Mouse (Mus musculus) ES-Bruce4 (cell line): ENCODE results near the gene Stk4. TPM values are rescaled to one million over a fixed set of nuclear protein-coding genes. Genes with fewer than 3 reads are reported as not detected.

Experiments used
- H3K27ac ChIP-seq: 2 replicates; pipeline ENCODE4 v1.5.1; 2012; ENCODE audit warnings: low read length, inconsistent platforms; ENCODE audit not compliant: insufficient read depth
- H3K27me3 ChIP-seq: 2 replicates; pipeline ENCODE4 v1.6.1; 2012; ENCODE audit warnings: mild to moderate bottlenecking, low read length, inconsistent platforms; ENCODE audit not compliant: control insufficient read depth, poor library complexity, insufficient read depth, severe bottlenecking
- H3K36me3 ChIP-seq: 2 replicates; pipeline ENCODE4 v1.6.1; 2012; ENCODE audit warnings: inconsistent platforms, mild to moderate bottlenecking, low read length, moderate library complexity; ENCODE audit not compliant: control insufficient read depth, poor library complexity, insufficient read depth, severe bottlenecking
- H3K4me1 ChIP-seq: one replicate; pipeline ENCODE4 v1.8.1; 2011; ENCODE audit warnings: low read length; ENCODE audit not compliant: control insufficient read depth, insufficient read depth
- H3K4me3 ChIP-seq: 2 replicates; pipeline ENCODE4 v1.5.1; 2011; ENCODE audit warnings: low read depth, mild to moderate bottlenecking, low read length
- H3K9ac ChIP-seq: 2 replicates; pipeline ENCODE4 v1.6.1; 2012; ENCODE audit warnings: low read depth, mild to moderate bottlenecking, inconsistent platforms; ENCODE audit not compliant: poor library complexity, severe bottlenecking
- H3K9me3 ChIP-seq: replicated peaks from 2 replicates; pipeline ENCODE4 v1.6.1; 2012; ENCODE audit warnings: mild to moderate bottlenecking, low read length, inconsistent platforms; ENCODE audit not compliant: control insufficient read depth, poor library complexity, insufficient read depth, severe bottlenecking
- CTCF ChIP-seq: IDR thresholded peaks from one replicate; pipeline ENCODE4 v1.8.1; 2011; ENCODE audit warnings: low read depth, low read length
- EP300 ChIP-seq: IDR thresholded peaks from 2 replicates; pipeline ENCODE4 v1.6.1; 2011; ENCODE audit warnings: low read depth, low read length; ENCODE audit not compliant: insufficient read depth
- POLR2A ChIP-seq: IDR thresholded peaks from one replicate; pipeline ENCODE4 v1.8.1; 2011; ENCODE audit warnings: low read length; ENCODE audit not compliant: insufficient read depth
- polyA plus RNA-seq: library from polyadenylated mRNA; stranded (reverse); fragments of >200 nt; gene quantifications from 2 replicates; pipeline ENCODE4 v1.2.4, GENCODE M21; 2011; ENCODE audit warnings: low read depth; ENCODE audit not compliant: missing spikeins, insufficient read depth, insufficient read length

The Stk4 gene
- polyA plus RNA-seq, 1 experiment, result 74.8 TPM

DNA sequence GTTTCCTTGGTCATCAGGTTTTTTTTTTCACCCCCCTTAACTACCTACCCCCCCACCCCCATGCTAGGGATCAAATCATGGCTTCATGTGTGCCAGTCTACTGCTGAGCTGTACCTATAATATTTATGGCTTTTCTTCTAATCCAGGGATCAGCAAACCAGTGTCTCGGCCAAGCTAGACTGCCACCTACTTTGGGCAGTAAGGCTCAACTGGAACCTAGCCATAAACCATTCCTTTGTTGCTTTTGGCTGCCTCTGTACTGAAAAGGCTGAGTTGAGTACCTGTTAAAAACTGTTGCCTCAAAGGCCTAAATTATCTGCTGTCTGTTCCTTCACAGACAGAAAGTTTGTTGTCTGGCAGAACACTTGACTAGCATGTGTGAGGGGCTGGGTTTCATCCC lies 31.8 kb downstream of the Stk4 start:
- Histone ChIP-seq H3K4me3 (no peak overlapping the region), H3K27ac (no peak overlapping the region), H3K9ac (no peak overlapping the region), H3K36me3 (peaks cover 24% of the 10 kb centered on the region), H3K9me3 (no peaks in the 10 kb centered on the region), H3K4me1 (no peaks in the 10 kb centered on the region), H3K27me3 (no peaks in the 10 kb centered on the region)
- no peak for TF ChIP-seq POLR2A
- TF ChIP-seq CTCF, result no peak
- no peak for TF ChIP-seq EP300

DNA sequence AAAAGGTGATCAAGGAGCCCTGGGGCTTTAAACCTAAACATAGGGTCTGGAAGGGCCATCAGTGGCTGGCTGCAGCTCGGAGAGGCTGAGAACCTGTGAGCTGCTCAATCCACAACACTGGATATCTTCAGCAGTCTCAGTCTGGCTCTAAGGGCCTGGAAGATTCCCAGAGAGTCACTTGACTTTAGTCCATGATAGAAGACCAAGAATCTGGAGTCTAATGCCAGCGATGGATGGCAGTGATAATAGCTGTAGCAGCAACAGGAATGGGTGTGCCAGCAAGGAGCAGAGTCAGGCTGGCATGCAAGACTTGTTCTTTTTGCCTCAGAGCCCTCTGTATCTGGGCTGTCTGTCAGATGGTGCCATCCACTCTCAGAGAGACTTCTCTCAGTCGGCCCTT lies 32.2 kb downstream of the Stk4 start:
- no peak for TF ChIP-seq CTCF
- TF ChIP-seq POLR2A, result no peak
- no peak for TF ChIP-seq EP300
- Histone ChIP-seq H3K4me1 (no peaks in the 10 kb centered on the region), H3K36me3 (peaks cover 24% of the 10 kb centered on the region)

DNA sequence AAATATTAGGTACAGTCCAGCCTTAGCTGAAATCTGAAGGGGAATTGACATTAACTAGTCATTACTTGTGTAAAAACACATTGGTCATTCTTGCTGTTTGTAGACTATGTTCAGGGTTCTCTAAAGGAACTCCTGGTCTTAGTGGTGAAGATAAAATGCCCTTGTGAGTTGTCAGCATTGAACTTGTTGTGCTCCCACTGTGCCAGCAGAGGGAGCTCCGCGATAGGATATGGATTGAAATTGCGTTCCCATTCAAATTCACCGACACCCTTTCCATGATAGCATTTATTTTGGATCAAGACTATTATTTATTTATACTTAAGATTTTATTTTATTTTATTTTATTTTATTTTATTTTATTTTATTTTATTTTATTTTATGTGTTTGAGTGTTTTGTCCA lies 33.4 kb downstream of the Stk4 start:
- Histone ChIP-seq H3K9me3 (no peaks in the 10 kb centered on the region), H3K4me3 (no peak overlapping the region), H3K4me1 (no peaks in the 10 kb centered on the region), H3K9ac (no peak overlapping the region), H3K27me3 (no peaks in the 10 kb centered on the region), H3K36me3 (peaks cover 20% of the 10 kb centered on the region), H3K27ac (no peak overlapping the region)
- TF ChIP-seq EP300, result no peak
- TF ChIP-seq POLR2A, result no peak
- TF ChIP-seq CTCF, result peak; percentile 57

More for the DNA sequence above, 32.2 kb downstream of the Stk4 start:
- Histone ChIP-seq H3K27me3 (no peaks in the 10 kb centered on the region), H3K27ac (no peak overlapping the region), H3K4me3 (no peak overlapping the region), H3K9ac (no peak overlapping the region), H3K9me3 (no peaks in the 10 kb centered on the region)

DNA sequence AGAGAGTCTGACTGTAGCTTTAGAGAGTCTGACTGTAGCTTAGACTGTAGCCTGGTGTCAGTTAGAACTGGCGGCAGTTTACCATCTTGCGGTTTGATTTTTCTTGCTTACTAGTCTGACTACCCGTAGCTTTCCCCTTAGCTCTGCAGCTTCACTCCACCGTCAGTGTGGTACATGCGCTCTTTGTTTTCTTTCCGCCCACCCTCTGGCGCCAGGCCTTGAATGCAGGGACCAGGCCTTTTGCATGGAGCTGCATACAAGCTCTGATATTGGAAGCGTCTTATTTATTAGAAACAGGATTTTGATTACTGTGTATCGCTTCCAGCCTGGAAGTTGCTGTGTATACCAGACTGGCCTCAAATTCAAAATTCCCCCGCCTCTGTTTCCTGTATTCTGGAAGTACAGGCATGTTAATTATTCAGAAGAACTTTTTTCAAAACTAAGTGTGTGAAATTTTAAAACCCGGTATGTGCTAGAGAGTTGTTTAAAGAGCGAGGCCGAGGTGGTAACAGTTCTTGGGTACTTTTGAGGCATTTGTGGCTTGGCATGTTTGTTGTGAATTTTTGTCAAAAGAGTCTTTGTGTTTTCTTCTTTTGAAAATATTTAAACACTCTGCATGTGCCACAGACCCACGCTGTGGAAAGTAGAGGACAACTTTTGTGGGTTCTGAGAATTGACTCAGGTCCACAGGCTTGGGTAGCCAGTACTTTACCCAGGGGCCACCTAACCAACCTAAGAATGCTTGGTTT lies 36.3 kb downstream of the Stk4 start:
- no peaks in the 10 kb centered on the region for H3K9me3 ChIP-seq
- no peak overlapping the region for H3K27ac ChIP-seq
- no peaks in the 10 kb centered on the region for H3K27me3 ChIP-seq
- no peak overlapping the region for H3K9ac ChIP-seq
- no peaks in the 10 kb centered on the region for H3K4me1 ChIP-seq
- peaks cover 15% of the 10 kb centered on the region for H3K36me3 ChIP-seq
- no peak for TF ChIP-seq POLR2A
- TF ChIP-seq CTCF, result no peak
- no peak for TF ChIP-seq EP300
- no peak overlapping the region for H3K4me3 ChIP-seq

DNA sequence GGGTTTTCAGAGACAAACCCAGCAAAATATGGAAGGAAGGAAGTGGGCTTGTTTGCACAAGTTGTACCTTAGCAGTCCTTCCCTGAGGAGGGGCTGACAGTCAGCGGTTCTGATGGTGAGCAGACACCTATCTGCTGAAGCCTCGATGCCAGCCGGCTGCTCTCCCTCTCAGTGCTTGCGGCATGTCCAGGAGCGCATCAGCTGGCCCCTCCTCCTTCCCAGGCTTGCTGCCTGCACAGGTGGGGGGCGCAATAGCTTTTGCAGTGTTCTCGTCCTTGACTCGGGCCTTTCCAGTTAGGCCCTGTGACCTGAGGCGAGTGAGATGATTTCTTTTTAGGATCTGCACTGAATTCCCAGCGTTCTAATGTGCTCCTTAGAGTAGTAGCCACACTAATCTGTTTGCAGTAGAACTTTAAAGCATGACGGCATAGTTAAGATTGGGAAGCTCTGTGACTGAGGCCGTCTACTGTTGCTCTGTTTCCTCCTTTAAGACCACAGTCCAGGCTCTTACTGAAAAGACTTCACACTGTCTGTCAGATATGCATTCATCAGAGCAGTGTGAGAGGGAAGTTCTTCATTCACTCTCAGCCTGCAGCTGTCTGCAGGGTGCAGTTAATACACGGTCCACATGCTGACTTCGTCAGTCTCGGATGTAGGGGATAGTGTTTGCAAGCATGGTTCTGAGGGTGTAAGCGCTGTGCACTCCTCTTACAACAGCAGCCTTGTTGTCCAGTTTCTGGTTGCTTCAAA lies 37.2 kb downstream of the Stk4 start:
- Histone ChIP-seq H3K4me1 (no peaks in the 10 kb centered on the region), H3K9ac (no peak overlapping the region), H3K4me3 (no peak overlapping the region), H3K27ac (no peak overlapping the region), H3K9me3 (no peaks in the 10 kb centered on the region), H3K36me3 (peaks cover 15% of the 10 kb centered on the region), H3K27me3 (no peaks in the 10 kb centered on the region)
- TF ChIP-seq CTCF, result no peak
- TF ChIP-seq EP300, result no peak
- TF ChIP-seq POLR2A, result no peak

DNA sequence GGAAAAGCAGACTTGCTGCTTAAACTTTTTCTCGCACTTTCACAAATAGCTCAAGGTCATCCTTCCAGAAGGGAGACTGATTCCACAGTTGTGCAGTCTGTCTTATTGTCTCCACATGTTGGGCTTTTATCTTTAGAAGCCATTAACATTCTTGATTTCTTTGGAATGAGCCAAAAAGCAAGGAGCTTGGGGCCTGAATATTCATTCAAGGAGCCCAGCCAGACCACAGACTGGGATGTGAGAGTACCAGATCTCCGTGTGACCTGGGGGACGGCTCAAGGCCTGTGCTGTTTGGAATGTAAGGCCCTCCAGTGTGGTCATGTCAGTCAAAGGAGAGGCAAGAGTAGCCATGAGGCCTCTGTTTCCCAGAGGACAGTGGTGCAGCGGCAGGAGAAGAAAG lies 38.4 kb downstream of the Stk4 start:
- TF ChIP-seq EP300, result no peak
- TF ChIP-seq CTCF, result no peak
- no peak for TF ChIP-seq POLR2A
- Histone ChIP-seq H3K9ac (no peak overlapping the region), H3K27ac (no peak overlapping the region), H3K4me1 (no peaks in the 10 kb centered on the region), H3K9me3 (no peaks in the 10 kb centered on the region), H3K4me3 (no peak overlapping the region), H3K27me3 (no peaks in the 10 kb centered on the region), H3K36me3 (peaks cover 15% of the 10 kb centered on the region)
